Mouse (Mus musculus) frontal cortex, adult (tissue): ENCODE data around the gene Tsen15.

Experiments
- ATAC-seq: cut with Nextera tagmentation; 2 replicates; pipeline ENCODE4 v1.9.2; 2017; ENCODE audit warnings: mild to moderate bottlenecking, moderate library complexity, mixed read lengths; ENCODE audit not compliant: low TSS enrichment

The Tsen15 gene

GRCm38 (mm10) chr1:152386188-152386835 is at the start of gene Tsen15:
Gene Tsen15 (minus strand): TSS chr1:152386688.
- peak; percentile 100 for ATAC-seq

GRCm38 (mm10) chr1:152434166-152434565 is 47.7 kb upstream of the Tsen15 start:
- ATAC-seq: no peak

- ATAC-seq: no peak
Observed at GRCm38 (mm10) chr1:152429805-152430204, 43.3 kb upstream of the Tsen15 start.

GRCm38 (mm10) chr1:152427912-152428581 is 41.6 kb upstream of the Tsen15 start:
- ATAC-seq: no peak

- no peak for ATAC-seq
Observed at GRCm38 (mm10) chr1:152423052-152423451, 36.6 kb upstream of the Tsen15 start.

GRCm38 (mm10) chr1:152422295-152422694 is 35.8 kb upstream of the Tsen15 start:
- ATAC-seq: no peak

- no peak for ATAC-seq
Observed at GRCm38 (mm10) chr1:152417602-152418001, 31.1 kb upstream of the Tsen15 start.

GRCm38 (mm10) chr1:152416306-152416904 is 29.9 kb upstream of the Tsen15 start:
- no peak for ATAC-seq

GRCm38 (mm10) chr1:152414451-152414850 is 28.0 kb upstream of the Tsen15 start:
- peak; percentile 44; the same call in 1 of the 2 replicates for ATAC-seq

GRCm38 (mm10) chr1:152413961-152414360 is 27.5 kb upstream of the Tsen15 start:
- ATAC-seq: no peak

GRCm38 (mm10) chr1:152413116-152413515 is 26.6 kb upstream of the Tsen15 start:
- ATAC-seq: no peak

GRCm38 (mm10) chr1:152410657-152411056 is 24.2 kb upstream of the Tsen15 start:
- peak; percentile 79 for ATAC-seq

GRCm38 (mm10) chr1:152409356-152409755 is 22.9 kb upstream of the Tsen15 start:
- no peak for ATAC-seq

- ATAC-seq: no peak; the same call in 1 of the 2 replicates
Observed at GRCm38 (mm10) chr1:152407021-152407946, 20.8 kb upstream of the Tsen15 start.

GRCm38 (mm10) chr1:152400556-152401540 is 14.4 kb upstream of the Tsen15 start:
- ATAC-seq: peak; percentile 84

GRCm38 (mm10) chr1:152399790-152400555 is 13.5 kb upstream of the Tsen15 start, which contains the start of gene Colgalt2:
Gene Colgalt2 (plus strand): TSS chr1:152399830.
- ATAC-seq: peak; percentile 85

GRCm38 (mm10) chr1:152398708-152399107 is 12.2 kb upstream of the Tsen15 start:
- ATAC-seq: no peak

- ATAC-seq: no peak
Observed at GRCm38 (mm10) chr1:152394956-152395515, 8.5 kb upstream of the Tsen15 start.

- ATAC-seq: peak; percentile 96
Observed at GRCm38 (mm10) chr1:152394137-152394536, 7.6 kb upstream of the Tsen15 start.
